Mouse (Mus musculus) mouse trophoblast stem cell (cell line): ENCODE measurements around the gene Vmo1.

Experiments
- in situ Hi-C, 2 experiments: fragments of 300-500 bp; cut with MseI, MboI; formaldehyde crosslinking; loops; 2 replicates in 1 of 2; 3 replicates in 1 of 2; pipeline ENCODE4 v1.15.1; 2025

The Vmo1 gene

GRCm38 (mm10) chr11:70520178-70520769 is 5.9 kb upstream of the Vmo1 start:
- in situ Hi-C loops, result no loop called here

GRCm38 (mm10) chr11:70518923-70519322 is 4.5 kb upstream of the Vmo1 start, which contains the start of gene Gltpd2:
Gene Gltpd2, plus strand, starts transcription at chr11:70519196.
- in situ Hi-C loops, result loop anchor here in 1 of 2 experiments (10.0 kb wide), 1 partner anchor 106 kb away; no protein-coding TSS in a partner anchor

GRCm38 (mm10) chr11:70518436-70518835 is 4.0 kb upstream of the Vmo1 start:
- in situ Hi-C loops, result loop anchor here in 1 of 2 experiments (10.0 kb wide), 1 partner anchor 106 kb away; no protein-coding TSS in a partner anchor

GRCm38 (mm10) chr11:70516352-70516751 is 1.9 kb upstream of the Vmo1 start:
- in situ Hi-C loops, result loop anchor here in 1 of 2 experiments (10.0 kb wide), 1 partner anchor 108 kb away; no protein-coding TSS in a partner anchor

GRCm38 (mm10) chr11:70513520-70513919 is 896 bp downstream of the Vmo1 start:
- in situ Hi-C loops, result loop anchor here in 1 of 2 experiments (10.0 kb wide), 1 partner anchor 111 kb away; no protein-coding TSS in a partner anchor

- in situ Hi-C loops, result loop anchor here in 1 of 2 experiments (10.0 kb wide), 1 partner anchor 112 kb away; no protein-coding TSS in a partner anchor
Observed at GRCm38 (mm10) chr11:70512709-70513342, 1.6 kb downstream of the Vmo1 start.

- in situ Hi-C loops, result loop anchor here in 1 of 2 experiments (10.0 kb wide), 1 partner anchor 113 kb away; no protein-coding TSS in a partner anchor
Observed at GRCm38 (mm10) chr11:70511825-70512224, 2.6 kb downstream of the Vmo1 start.

GRCm38 (mm10) chr11:70511242-70511641 is 3.2 kb downstream of the Vmo1 start:
- in situ Hi-C loops, result loop anchor here in 1 of 2 experiments (10.0 kb wide), 1 partner anchor 114 kb away; no protein-coding TSS in a partner anchor

- in situ Hi-C loops, result loop anchor here in 1 of 2 experiments (5.0 to 10.0 kb wide), 2 partner anchors 93 to 115 kb away; no protein-coding TSS in a partner anchor
Observed at GRCm38 (mm10) chr11:70509753-70510564, 4.5 kb downstream of the Vmo1 start.

- in situ Hi-C loops, result loop anchor here in 1 of 2 experiments (5.0 kb wide), 1 partner anchor 90 kb away; no protein-coding TSS in a partner anchor
Observed at GRCm38 (mm10) chr11:70506962-70507515, 7.4 kb downstream of the Vmo1 start.

GRCm38 (mm10) chr11:70506385-70506784 is 8.0 kb downstream of the Vmo1 start:
- in situ Hi-C loops, result loop anchor here in 1 of 2 experiments (5.0 kb wide), 1 partner anchor 89 kb away; no protein-coding TSS in a partner anchor

GRCm38 (mm10) chr11:70504970-70505369 is 9.4 kb downstream of the Vmo1 start, which contains the start of gene Tm4sf5:
Gene Tm4sf5, plus strand, starts transcription at chr11:70505244.
- in situ Hi-C loops, result loop anchor here (5.0 kb wide), 2 partner anchors 88 to 93 kb away; partner anchors contain the start of gene Pelp1 (in 1 of the 2)

GRCm38 (mm10) chr11:70502018-70502417 is 12.4 kb downstream of the Vmo1 start:
- in situ Hi-C loops, result loop anchor here in 1 of 2 experiments (5.0 kb wide), 1 partner anchor 90 kb away; the partner anchor contains the start of gene Pelp1

- in situ Hi-C loops, result loop anchor here in 1 of 2 experiments (5.0 kb wide), 1 partner anchor 88 kb away; the partner anchor contains the start of gene Pelp1
Observed at GRCm38 (mm10) chr11:70500476-70500812, 14.0 kb downstream of the Vmo1 start.

- in situ Hi-C loops, result loop anchor here in 1 of 2 experiments (5.0 kb wide), 1 partner anchor 88 kb away; the partner anchor contains the start of gene Pelp1
Observed at GRCm38 (mm10) chr11:70499566-70500475, 14.6 kb downstream of the Vmo1 start.

GRCm38 (mm10) chr11:70489684-70490083 is 24.7 kb downstream of the Vmo1 start:
- in situ Hi-C loops, result no loop called here

- in situ Hi-C loops, result no loop called here
Observed at GRCm38 (mm10) chr11:70489138-70489537, 25.3 kb downstream of the Vmo1 start.

GRCm38 (mm10) chr11:70487816-70488215 is 26.6 kb downstream of the Vmo1 start:
- in situ Hi-C loops, result no loop called here

- in situ Hi-C loops, result no loop called here
Observed at GRCm38 (mm10) chr11:70485498-70485897, 28.9 kb downstream of the Vmo1 start.
